Mouse (Mus musculus) T-helper 1 cell (primary cell): ENCODE results near the gene Zranb2.

Experiments used
- in situ Hi-C: fragments of 300-600 bp; cut with MboI, MseI; formaldehyde crosslinking; loops from one replicate; pipeline ENCODE4 v1.15.1; 2025; ENCODE audit warnings: high pct_unique_total_duplicates

Zranb2 gene

GRCm38 (mm10) chr3:157578469-157579170 lies 44.7 kb downstream of the Zranb2 start:
- in situ Hi-C loops: no loop called here

GRCm38 (mm10) chr3:157579376-157579775 lies 45.4 kb downstream of the Zranb2 start:
- in situ Hi-C loops: no loop called here

- in situ Hi-C loops: no loop called here
Observed at GRCm38 (mm10) chr3:157580299-157580698, 46.3 kb downstream of the Zranb2 start.

GRCm38 (mm10) chr3:157581755-157582154 lies 47.8 kb downstream of the Zranb2 start:
- in situ Hi-C loops: no loop called here

GRCm38 (mm10) chr3:157582626-157583405 lies 48.9 kb downstream of the Zranb2 start:
- in situ Hi-C loops: no loop called here

GRCm38 (mm10) chr3:157597837-157598379 lies 63.9 kb downstream of the Zranb2 start:
- in situ Hi-C loops: no loop called here
